In the genomic region with DNA sequence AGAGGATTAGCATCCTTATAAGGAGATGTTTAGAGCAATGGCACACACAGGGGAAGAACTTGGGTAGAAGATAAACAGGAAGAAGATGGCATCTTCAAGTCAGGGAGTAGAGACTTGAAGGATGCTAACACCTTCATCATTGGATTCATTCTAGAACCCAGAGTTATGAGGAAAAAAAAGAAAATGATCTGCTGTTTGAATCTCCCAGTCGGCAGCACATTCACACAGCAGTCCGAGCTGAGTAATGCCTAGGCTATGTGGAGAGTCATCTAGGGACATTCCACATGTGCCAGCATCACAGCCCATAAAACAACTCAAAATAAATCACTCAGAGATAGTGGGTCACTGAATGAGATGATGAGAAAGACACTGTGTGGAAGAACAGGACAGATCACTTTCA, we compare ENCODE assay signal across 26 mouse cellular contexts. TPM values are rescaled to one million over a fixed set of nuclear protein-coding genes. Genes with fewer than 3 reads are reported as not detected.
DNase-seq lines count a peak whose midpoint lies in the region; ATAC-seq and TF ChIP-seq lines count a peak whose summit lies in the region.
"Had no signal": no experiment of that assay in that cellular context is flagged by ENCODE, and none has a peak within 500 bp of the region (broad histone marks: within the 10 kb centered on the region; RNA-seq: fewer than 3 reads in every experiment).

No protein-coding gene starts in this region.

- peak overlapping the region; percentile 66 for H3K27ac ChIP-seq in embryonic fibroblast, embryonic 13.5 days (ENCODE audit: insufficient read depth, low read length)
- H3K27ac ChIP-seq in intestine, postnatal 0 days (ENCODE audit: low read depth, low read length) = no peak overlapping the region
- H3K27ac ChIP-seq: embryonic facial prominence, embryonic 10.5 days; embryonic facial prominence, embryonic 12.5 days; forebrain, embryonic 10.5 days; forebrain, embryonic 12.5 days had no signal

- H3ac ChIP-seq in C2C12 (ENCODE audit: control insufficient read depth, insufficient read length, low read depth) = no peak overlapping the region

- H3K36me3 ChIP-seq in C2C12 (ENCODE audit: control insufficient read depth, insufficient read depth) = no peaks in the 10 kb centered on the region
- no peaks in the 10 kb centered on the region for H3K36me3 ChIP-seq in intestine, postnatal 0 days (ENCODE audit: control insufficient read depth, insufficient read depth)
- H3K36me3 ChIP-seq: embryonic facial prominence, embryonic 10.5 days; embryonic facial prominence, embryonic 12.5 days; forebrain, embryonic 10.5 days; forebrain, embryonic 12.5 days had no signal

- TF ChIP-seq CTCF in C2C12 (IDR thresholded peaks at IDR 0.05; ENCODE audit: control insufficient read depth, insufficient read depth, insufficient read length) = no peak
- TF ChIP-seq CTCF in embryonic fibroblast, embryonic 13.5 days (IDR thresholded peaks at IDR 0.05; ENCODE audit: borderline replicate concordance, insufficient read depth, low read length) = no peak
- TF ChIP-seq CTCF in intestine, postnatal 0 days (IDR thresholded peaks at IDR 0.05; ENCODE audit: low read depth) = no peak

- peaks cover 15% of the 10 kb centered on the region for H3K4me1 ChIP-seq in embryonic fibroblast, embryonic 13.5 days (ENCODE audit: control insufficient read depth, insufficient read depth, low read length)
- no peaks in the 10 kb centered on the region for H3K4me1 ChIP-seq in intestine, postnatal 0 days (replicated peaks; ENCODE audit: control insufficient read depth, insufficient read depth, low read length)
- H3K4me1 ChIP-seq: forebrain, embryonic 10.5 days; forebrain, embryonic 12.5 days had no signal

- H3K27me3 ChIP-seq in C2C12 (ENCODE audit: control insufficient read depth, insufficient read depth, insufficient read length) = no peaks in the 10 kb centered on the region
- H3K27me3 ChIP-seq in intestine, postnatal 0 days (replicated peaks; ENCODE audit: control insufficient read depth, insufficient read depth, low read length) = no peaks in the 10 kb centered on the region
- H3K27me3 ChIP-seq: embryonic facial prominence, embryonic 12.5 days; forebrain, embryonic 12.5 days had no signal

- H3K9me3 ChIP-seq in intestine, postnatal 0 days (ENCODE audit: control insufficient read depth) = no peaks in the 10 kb centered on the region
- H3K9me3 ChIP-seq: embryonic facial prominence, embryonic 10.5 days; embryonic facial prominence, embryonic 12.5 days; forebrain, embryonic 10.5 days; forebrain, embryonic 12.5 days had no signal

- no peaks in the 10 kb centered on the region for H3K79me2 ChIP-seq in C2C12 (ENCODE audit: control insufficient read depth, insufficient read depth)

- no peak overlapping the region for H3K4me2 ChIP-seq in intestine, postnatal 0 days (replicated peaks; ENCODE audit: low read depth)
- H3K4me2 ChIP-seq: embryonic facial prominence, embryonic 12.5 days; forebrain, embryonic 12.5 days had no signal

- no peaks in the 10 kb centered on the region for H3K79me3 ChIP-seq in C2C12 (ENCODE audit: low read depth)

- WGBS in intestine, postnatal 0 days = 77% methylated on average over 2 of the region's 2 CpGs

- ATAC-seq in intestine, postnatal 0 days = no peak
- ATAC-seq: activated CD4-positive, CD25-positive, alpha-beta regulatory T cell, adult 4 months; forebrain, embryonic 14.5 days; forebrain, embryonic 16.5 days had no signal

- intact Hi-C loops in left cerebral cortex, postnatal 25 days (cut with DNase I) = no loop called here

- peak; percentile 51 for DNase-seq in 3134 (ENCODE audit: extremely low read depth, insufficient read length, low spot score)
- peak; percentile 46 for DNase-seq in NIH3T3 (ENCODE audit: low read depth)
- no peak for DNase-seq in layer of hippocampus, adult 8-10 months (ENCODE audit: low spot score in 2 of 2)
- no peak for DNase-seq in spleen, postnatal 4 days (ENCODE audit: low spot score in 2 of 2)
- DNase-seq in left cerebral cortex, postnatal 25 days (ENCODE audit: low spot score in 2 of 2) = no peak
- DNase-seq: adrenal gland, adult 8-10 months; adrenal gland, postnatal 14 days; adrenal gland, postnatal 36 days; B cell, adult 2 months; cerebellum, adult 11 months; cerebellum, adult 18-20 months; cerebellum, adult 8-10 months; cerebellum, postnatal 10 days; cerebellum, postnatal 25 days had no signal

- H3K9ac ChIP-seq in intestine, postnatal 0 days (ENCODE audit: low read depth, low read length) = no peak overlapping the region
- H3K9ac ChIP-seq: embryonic facial prominence, embryonic 12.5 days; forebrain, embryonic 12.5 days had no signal

- TF ChIP-seq POLR2A in embryonic fibroblast, embryonic 13.5 days (IDR thresholded peaks at IDR 0.05; ENCODE audit: low read depth, low read length) = no peak

- no peak overlapping the region for H3K4me3 ChIP-seq in C2C12 (ENCODE audit: insufficient read depth, poor library complexity, severe bottlenecking)
- no peak overlapping the region for H3K4me3 ChIP-seq in embryonic fibroblast, embryonic 13.5 days (ENCODE audit: insufficient read depth, low read length)
- H3K4me3 ChIP-seq in intestine, postnatal 0 days (ENCODE audit: low read depth, low read length) = no peak overlapping the region
- H3K4me3 ChIP-seq: embryonic facial prominence, embryonic 10.5 days; embryonic facial prominence, embryonic 12.5 days; erythroblast, embryonic 14.5 days; forebrain, embryonic 10.5 days; forebrain, embryonic 12.5 days had no signal

TF ChIP-seq in C2C12, 6 proteins besides CTCF, POLR2A, EP300 and RAD21:
- TF ChIP-seq CEBPB (IDR thresholded peaks at IDR 0.05; ENCODE audit: low read depth) (no peak), FOSL1 (IDR thresholded peaks at IDR 0.05; ENCODE audit: insufficient read depth, low read length, poor library complexity, severe bottlenecking) (peak; percentile 73)

RNA-seq across cellular contexts. Expression of a gene that starts 10.2 kb away (rescaled TPM):
- 0.07 TPM for polyA plus RNA-seq in C2C12 (2012; fragmentation: generic; extraction: Trizol)
- polyA plus RNA-seq in embryonic fibroblast, embryonic 13.5 days (2011; ENCODE audit: insufficient read length, low read depth, missing spikeins) = 0.25 and 0.42 TPM in 2 replicates
- not detected for total RNA-seq in layer of hippocampus, adult 8-10 months (2022)
- polyA plus RNA-seq in intestine, postnatal 0 days (2015; fragmentation: Nextera tagmentation; extraction: Ambion mirVana) = 132 and 135 TPM in 2 replicates
- total RNA-seq in left cerebral cortex, postnatal 25 days (2021) = under 1 TPM; 0.16 to 0.30 TPM
- total RNA-seq: MEL had no signal
- polyA plus RNA-seq: forebrain, embryonic 12.5 days had no signal

Comparison
In these comparisons a context has a peak if more than half of its experiments do, and no peak if none do; other contexts are left out.
1. DNase-seq: peak in 3134 (single experiment) and NIH3T3 (single experiment); none in layer of hippocampus, adult 8-10 months (0 of 2), spleen, postnatal 4 days (0 of 2) and left cerebral cortex, postnatal 25 days (0 of 2).
2. RNA of a gene that starts 10.2 kb away (polyA plus RNA-seq): 132 to 135 TPM in intestine, postnatal 0 days; 0.25 to 0.42 TPM in embryonic fibroblast, embryonic 13.5 days and 0.07 TPM in C2C12 (single experiment); every median in the first group is over 10 times any median in the second.